Mouse (Mus musculus) lung, embryonic 16.5 days (tissue): ENCODE data around the gene H2-Ke6. TPM values are rescaled to one million over a fixed set of nuclear protein-coding genes. Genes with fewer than 3 reads are reported as not detected.
A peak's percentile ranks its signal among the peaks of the same experiment; 100 is the strongest.
"Not testable (repeated sequence)": the region's sequence is repeated elsewhere in the genome, so short reads cannot be mapped to it uniquely, and the experiment has no call there.

Experiments used
- ATAC-seq: fragments of 200-750 bp; cut with Nextera tagmentation; 2 replicates; pipeline ENCODE4 v1.8.0; 2017; ENCODE audit warnings: low read depth, mild to moderate bottlenecking, moderate library complexity
- H3K27ac ChIP-seq: fragments of 300-500 bp; sonication (generic); 2 replicates; pipeline ENCODE4 v1.5.1; 2014; ENCODE audit warnings: mild to moderate bottlenecking, control low read depth, low read length
- H3K27me3 ChIP-seq: fragments of 300-500 bp; sonication (generic); 2 replicates; pipeline ENCODE4 v1.6.1; 2014; ENCODE audit warnings: low read depth, low read length, mixed read lengths; ENCODE audit not compliant: control insufficient read depth, insufficient read depth
- H3K36me3 ChIP-seq: fragments of 300-500 bp; sonication (generic); 2 replicates; pipeline ENCODE4 v1.6.1; 2014; ENCODE audit warnings: low read length; ENCODE audit not compliant: control insufficient read depth, insufficient read depth
- H3K4me1 ChIP-seq: fragments of 300-500 bp; sonication (generic); replicated peaks from 2 replicates; pipeline ENCODE4 v1.6.1; 2014; ENCODE audit warnings: low read length, mixed read lengths; ENCODE audit not compliant: control insufficient read depth, insufficient read depth
- H3K4me2 ChIP-seq: fragments of 300-500 bp; sonication (generic); 2 replicates; pipeline ENCODE4 v1.6.1; 2014; ENCODE audit warnings: low read depth, low read length, control low read depth
- H3K4me3 ChIP-seq: fragments of 300-500 bp; sonication (generic); 2 replicates; pipeline ENCODE4 v1.5.1; 2014; ENCODE audit warnings: mild to moderate bottlenecking, low read length, control low read depth
- H3K9ac ChIP-seq: fragments of 300-500 bp; sonication (generic); 2 replicates; pipeline ENCODE4 v1.6.1; 2014; ENCODE audit warnings: low read length, control low read depth
- H3K9me3 ChIP-seq: fragments of 300-500 bp; sonication (generic); 2 replicates; pipeline ENCODE4 v1.6.1; 2016; ENCODE audit warnings: low read length; ENCODE audit not compliant: control insufficient read depth
- WGBS: fragments of 180-500 bp; shearing (Covaris S2); extraction: QIAGEN DNeasy Blood & Tissue Kit; methylation state at CpG from one replicate; pipeline ENCODE4 v1.1.7; 2014; 5-methylcytosine and 5-hydroxymethylcytosine counted together
- microRNA counts: library from miRNA; unstranded; fragments of <30 nt; microRNA quantifications from one replicate; lab custom pipeline; 2016
- microRNA-seq: library from miRNA; unstranded; fragments of <30 nt; microRNA quantifications from one replicate; pipeline ENCODE4, GENCODE M21; 2016
- polyA plus RNA-seq: library from polyadenylated mRNA; unstranded; fragments of >200 nt; fragmentation: Nextera tagmentation; extraction: Ambion mirVana; gene quantifications from 2 replicates; pipeline ENCODE4 v1.2.1, GENCODE M21; 2015

The H2-Ke6 gene
- polyA plus RNA-seq, 1 experiment from 2014 or later = 40.9 TPM

- peak overlapping the region; percentile 58 for H3K4me2 ChIP-seq
- H3K9me3 ChIP-seq, H3K4me3 ChIP-seq, H3K36me3 ChIP-seq, H3K27ac ChIP-seq, H3K9ac ChIP-seq, ATAC-seq: not testable (repeated sequence)
- WGBS = 9% methylated on average over 8 of the region's 8 CpGs
- peaks cover 28% of the 10 kb centered on the region for H3K27me3 ChIP-seq
- H3K4me1 ChIP-seq = peaks cover 23% of the 10 kb centered on the region
These were observed 45.7 kb downstream of the H2-Ke6 start for GRCm38 (mm10) chr17:33982136-33982535.

DNA sequence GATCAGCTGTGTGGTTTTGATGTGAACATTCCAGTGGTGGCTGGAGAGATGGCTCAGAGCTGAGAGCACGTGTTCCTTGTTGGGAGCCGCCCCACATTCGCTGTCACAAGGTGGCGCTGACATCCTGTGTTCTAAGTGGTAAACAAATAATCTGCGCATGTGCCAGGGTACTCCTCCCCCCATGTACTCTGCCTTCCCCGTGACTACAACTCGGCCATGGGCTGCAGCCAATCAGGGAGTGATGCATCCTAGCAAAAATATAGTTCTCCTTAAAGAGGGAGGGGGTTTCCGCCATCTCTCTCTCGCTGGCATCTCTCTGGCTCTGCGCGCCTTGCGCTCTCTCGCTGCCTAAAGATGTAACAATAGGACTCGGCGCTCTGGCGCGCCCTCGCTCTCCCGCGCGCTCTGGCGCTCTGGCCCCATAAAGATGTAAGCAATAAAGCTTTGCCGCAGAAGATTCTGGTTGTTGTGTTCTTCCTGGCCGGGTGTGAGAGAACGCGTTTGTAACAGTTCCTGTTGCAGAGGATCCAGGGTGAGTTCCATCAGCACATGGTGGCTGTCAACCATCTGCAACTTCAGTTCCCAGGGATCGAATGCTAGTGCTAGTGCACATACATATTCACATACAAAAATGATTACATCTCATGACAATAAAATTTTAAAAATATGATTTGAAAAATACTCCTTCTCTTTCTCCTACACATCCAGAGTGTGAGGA, 46.5 kb downstream of the H2-Ke6 start:
- Histone ChIP-seq H3K9ac (peak overlapping the region; percentile 53), H3K4me1 (peaks cover 23% of the 10 kb centered on the region), H3K4me2 (peak overlapping the region; percentile 58), H3K27ac (peak overlapping the region; percentile 70), H3K4me3 (peak overlapping the region; percentile 48), H3K27me3 (peaks cover 31% of the 10 kb centered on the region)
- H3K36me3 ChIP-seq, H3K9me3 ChIP-seq: not testable (repeated sequence)
- ATAC-seq = peak; percentile 94
- WGBS = under 1% methylated on average over 27 of the region's 27 CpGs

- ATAC-seq = peak; percentile 5; the same call in 1 of the 2 replicates
- peak overlapping the region; percentile 58; the same call in 1 of the 2 replicates for H3K4me2 ChIP-seq
- peak overlapping the region; percentile 48 for H3K4me3 ChIP-seq
These were observed 47.5 kb downstream of the H2-Ke6 start for GRCm38 (mm10) chr17:33980181-33981035.

DNA sequence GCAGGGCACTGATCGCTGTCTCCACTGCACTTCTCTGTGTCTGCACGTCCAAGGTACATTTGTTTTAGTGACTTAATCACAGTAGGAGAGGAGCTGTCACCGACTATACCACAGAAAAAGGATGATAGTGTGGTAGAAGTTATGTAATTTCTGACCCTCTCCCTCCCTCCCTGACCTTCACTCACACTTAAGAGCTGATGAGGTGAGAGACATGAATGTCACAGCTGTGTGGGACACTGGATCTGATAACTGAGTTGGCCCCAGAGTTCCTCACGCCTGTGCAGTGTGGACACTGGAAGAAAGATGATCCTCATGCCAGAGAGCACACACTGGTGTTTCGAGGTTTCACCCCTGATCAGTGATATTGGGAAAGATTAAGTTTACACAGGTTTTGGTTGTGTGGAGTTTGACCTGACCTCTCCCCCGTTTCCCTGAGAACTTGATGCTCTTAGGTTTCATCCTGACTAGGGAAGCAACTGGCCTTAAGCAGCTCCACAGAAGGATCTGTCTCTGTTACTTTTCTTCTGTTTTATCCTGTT, 48.3 kb downstream of the H2-Ke6 start:
- no peak for ATAC-seq
- Histone ChIP-seq H3K9me3 (no peaks in the 10 kb centered on the region), H3K9ac (no peak overlapping the region), H3K4me1 (peaks cover 23% of the 10 kb centered on the region), H3K36me3 (no peaks in the 10 kb centered on the region), H3K27ac (no peak overlapping the region), H3K4me2 (no peak overlapping the region), H3K4me3 (no peak overlapping the region), H3K27me3 (peaks cover 33% of the 10 kb centered on the region)
- 38% methylated on average over 6 of the region's 6 CpGs for WGBS

More at GRCm38 (mm10) chr17:33980181-33981035, 47.5 kb downstream of the H2-Ke6 start:
- no peaks in the 10 kb centered on the region for H3K9me3 ChIP-seq
- peaks cover 23% of the 10 kb centered on the region for H3K4me1 ChIP-seq
- 67% methylated on average over 19 of the region's 19 CpGs for WGBS
- no peaks in the 10 kb centered on the region for H3K36me3 ChIP-seq
- H3K27me3 ChIP-seq = peaks cover 33% of the 10 kb centered on the region
- H3K27ac ChIP-seq = peak overlapping the region; percentile 70
- H3K9ac ChIP-seq = no peak overlapping the region

DNA sequence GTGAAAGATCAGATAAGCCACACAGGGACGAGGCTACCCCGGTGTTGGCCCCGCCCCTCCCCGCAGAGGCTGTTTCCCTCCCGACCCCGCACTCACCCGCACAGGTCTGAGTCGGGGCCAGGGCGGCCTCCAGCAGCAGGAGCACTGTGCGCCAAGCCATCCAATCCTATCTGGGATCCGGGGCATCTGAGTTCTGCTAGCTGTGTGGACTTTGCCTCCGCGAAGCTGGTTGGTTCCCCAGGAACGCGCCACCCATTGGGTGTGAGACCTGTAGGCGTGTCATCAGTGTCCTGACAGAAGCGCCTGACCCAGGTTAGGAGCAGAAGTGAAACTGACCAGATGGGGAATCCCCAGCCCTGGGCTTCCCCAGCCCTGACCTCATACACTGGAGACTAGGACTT, 49.2 kb downstream of the H2-Ke6 start:
- H3K4me3 ChIP-seq = peak overlapping the region; percentile 48
- H3K4me1 ChIP-seq = peaks cover 23% of the 10 kb centered on the region
- no peaks in the 10 kb centered on the region for H3K9me3 ChIP-seq
- peak; percentile 10 for ATAC-seq
- peak overlapping the region; percentile 64 for H3K4me2 ChIP-seq
- no peak overlapping the region for H3K27ac ChIP-seq
- H3K27me3 ChIP-seq = peaks cover 33% of the 10 kb centered on the region
- peak overlapping the region; percentile 35; the same call in 1 of the 2 replicates for H3K9ac ChIP-seq
- 0% methylated on average over 16 of the region's 17 CpGs for WGBS
- no peaks in the 10 kb centered on the region for H3K36me3 ChIP-seq

GRCm38 (mm10) chr17:33977861-33978557, 49.9 kb downstream of the H2-Ke6 start:
- Histone ChIP-seq H3K4me2 (peak overlapping the region; percentile 64), H3K9ac (peak overlapping the region; percentile 35; the same call in 1 of the 2 replicates), H3K9me3 (no peaks in the 10 kb centered on the region), H3K27ac (no peak overlapping the region), H3K4me1 (peaks cover 23% of the 10 kb centered on the region), H3K36me3 (no peaks in the 10 kb centered on the region), H3K4me3 (peak overlapping the region; percentile 48), H3K27me3 (peaks cover 33% of the 10 kb centered on the region)
- no peak for ATAC-seq
- 2% methylated on average over 57 of the region's 57 CpGs for WGBS

MicroRNA genes within 50 kb of the gene (microRNA counts, 519-probe panel; counts per million panel counts)
- microRNA mmu-miR-219 (lab: Ali Mortazavi, UCI) = 1,613 counts per million, percentile 23 among the panel's probes with 10 or more counts

Small RNA genes lying within 50 kb of the gene (microRNA-seq; reads per million reads assigned to microRNA genes)
- not detected for gene Mir219a-1
- not detected for gene Mir219c

Other genes with a start within 250 kb of the H2-Ke6 start
- gene Angptl4, start 246.2 kb downstream of the H2-Ke6 start, polyA plus RNA-seq = 46.1 and 48.3 TPM in 2 replicates
- 78.8 and 89.6 TPM in 2 replicates for gene Kank3, start 217.5 kb downstream of the H2-Ke6 start, polyA plus RNA-seq
- 929 and 1,039 TPM in 2 replicates for gene Rps28, start 203.5 kb downstream of the H2-Ke6 start, polyA plus RNA-seq
- gene Ndufa7, start 203.5 kb downstream of the H2-Ke6 start, polyA plus RNA-seq = 482 and 489 TPM in 2 replicates
- 63.4 and 67.1 TPM in 2 replicates for gene Cd320, start 185.0 kb downstream of the H2-Ke6 start, polyA plus RNA-seq
- not detected in 2 replicates for gene Gm7029, start 154.2 kb downstream of the H2-Ke6 start, polyA plus RNA-seq
- 8.8 and 9.6 TPM in 2 replicates for gene Kifc1, start 137.4 kb downstream of the H2-Ke6 start, polyA plus RNA-seq
- gene Platr17, start 122.9 kb downstream of the H2-Ke6 start, polyA plus RNA-seq = 0.26 TPM in 1 of 2 replicates, not detected in the other
- 44.1 and 50.6 TPM in 2 replicates for gene Daxx, start 118.6 kb downstream of the H2-Ke6 start, polyA plus RNA-seq
- gene Tapbp, start 112.2 kb downstream of the H2-Ke6 start, polyA plus RNA-seq = 57.7 and 70.8 TPM in 2 replicates
- 17.8 and 18.7 TPM in 2 replicates for gene Zbtb22, start 112.2 kb downstream of the H2-Ke6 start, polyA plus RNA-seq
- gene Rgl2, start 98.5 kb downstream of the H2-Ke6 start, polyA plus RNA-seq = 49.5 and 51.7 TPM in 2 replicates
- 143 and 151 TPM in 2 replicates for gene Pfdn6, start 87.7 kb downstream of the H2-Ke6 start, polyA plus RNA-seq
- gene Wdr46, start 87.4 kb downstream of the H2-Ke6 start, polyA plus RNA-seq = 20.2 and 20.6 TPM in 2 replicates
- 5.5 and 5.6 TPM in 2 replicates for gene B3galt4, start 76.6 kb downstream of the H2-Ke6 start, polyA plus RNA-seq
- gene Vps52, start 72.2 kb downstream of the H2-Ke6 start, polyA plus RNA-seq = 49.4 and 50.5 TPM in 2 replicates
- 1,739 and 1,825 TPM in 2 replicates for gene Rps18, start 72.1 kb downstream of the H2-Ke6 start, polyA plus RNA-seq
- 55.5 and 83.8 TPM in 2 replicates for gene H2-K1, start 27.7 kb downstream of the H2-Ke6 start, polyA plus RNA-seq
- 15.0 and 15.2 TPM in 2 replicates for gene Ring1, start 3.4 kb downstream of the H2-Ke6 start, polyA plus RNA-seq
- 188 and 191 TPM in 2 replicates for gene Slc39a7, start 3.6 kb upstream of the H2-Ke6 start, polyA plus RNA-seq
- 49.6 and 49.9 TPM in 2 replicates for gene Rxrb, start 3.8 kb upstream of the H2-Ke6 start, polyA plus RNA-seq
- gene Col11a2, start 11.4 kb upstream of the H2-Ke6 start, polyA plus RNA-seq = 2.6 and 3.7 TPM in 2 replicates
- 0.23 and 1.0 TPM in 2 replicates for gene H2-Oa, start 64.3 kb upstream of the H2-Ke6 start, polyA plus RNA-seq
- 11.8 and 12.7 TPM in 2 replicates for gene H2-DMa, start 91.5 kb upstream of the H2-Ke6 start, polyA plus RNA-seq
- 97.8 and 100 TPM in 2 replicates for gene Brd2, start 94.6 kb upstream of the H2-Ke6 start, polyA plus RNA-seq
- 1.6 and 2.1 TPM in 2 replicates for gene H2-DMb2, start 115.2 kb upstream of the H2-Ke6 start, polyA plus RNA-seq
- 3.7 and 6.2 TPM in 2 replicates for gene H2-DMb1, start 125.0 kb upstream of the H2-Ke6 start, polyA plus RNA-seq
- 7.2 and 9.7 TPM in 2 replicates for gene Tap1, start 159.5 kb upstream of the H2-Ke6 start, polyA plus RNA-seq
- 8.8 and 12.8 TPM in 2 replicates for gene Psmb9, start 159.7 kb upstream of the H2-Ke6 start, polyA plus RNA-seq
- gene Psmb8, start 169.7 kb upstream of the H2-Ke6 start, polyA plus RNA-seq = 21.4 and 37.2 TPM in 2 replicates
- gene Tap2, start 175.5 kb upstream of the H2-Ke6 start, polyA plus RNA-seq = 12.2 and 18.1 TPM in 2 replicates
- gene H2-Ob, start 210.8 kb upstream of the H2-Ke6 start, polyA plus RNA-seq = 0.35 and 0.53 TPM in 2 replicates
- 15.1 and 36.2 TPM in 2 replicates for gene H2-Ab1, start 229.6 kb upstream of the H2-Ke6 start, polyA plus RNA-seq